Mouse (Mus musculus) c-Kit-positive CD71-negative TER-119-negative erythroid progenitor cells, embryonic 14.5 days (primary cell): ENCODE measurements around the gene Rnase12.
"Not testable (repeated sequence)": the region's sequence is repeated elsewhere in the genome, so short reads cannot be mapped to it uniquely, and the experiment has no call there.

ENCODE experiments used
- DNase-seq: peaks from one replicate; pipeline ENCODE4 v3.0.0-alpha.2; 2013; ENCODE audit warnings: low read depth

Rnase12 gene

DNA sequence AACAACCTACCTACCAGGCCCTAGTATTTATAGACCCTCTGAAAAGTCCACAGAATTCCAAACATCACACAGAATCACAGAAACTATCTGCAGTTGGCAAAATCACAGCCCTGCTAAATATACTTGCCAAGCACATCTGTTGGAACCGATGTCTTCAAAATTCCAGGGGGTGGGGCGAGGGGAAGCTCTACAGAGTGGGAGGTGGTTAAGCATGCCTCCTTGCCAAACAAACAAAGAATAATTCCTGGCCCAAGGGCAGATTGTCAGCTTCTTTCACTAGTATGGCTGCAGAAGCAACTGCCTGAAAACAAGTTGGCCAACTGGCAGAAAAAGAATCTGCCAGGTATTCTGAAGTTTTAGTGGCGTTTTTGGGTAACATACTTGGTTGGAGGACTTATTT lies 40.2 kb downstream of the Rnase12 start:
- no peak for DNase-seq

- no peak for DNase-seq
These were observed 41.7 kb downstream of the Rnase12 start for GRCm38 (mm10) chr14:51015780-51016179.

DNA sequence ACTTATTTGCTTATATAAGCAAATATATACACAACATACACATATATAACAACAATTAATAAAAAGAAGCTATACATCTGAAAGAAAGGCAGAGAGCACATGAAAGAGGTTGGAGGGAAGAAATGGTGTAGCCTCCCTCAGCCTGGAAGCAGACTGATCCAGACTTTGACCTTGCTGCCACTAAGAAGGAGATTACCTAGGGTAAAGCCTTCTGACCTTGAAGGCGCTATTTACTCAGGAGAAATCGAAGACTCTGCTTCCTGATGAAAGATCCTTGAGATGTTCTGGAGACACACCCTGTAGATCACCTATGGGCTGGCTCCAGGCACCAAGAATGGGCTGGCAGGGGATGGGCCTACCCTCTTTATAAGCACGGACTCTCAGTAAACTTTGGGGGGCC lies 42.7 kb downstream of the Rnase12 start:
- not testable (repeated sequence) for DNase-seq

GRCm38 (mm10) chr14:51009572-51009971 lies 47.9 kb downstream of the Rnase12 start:
- no peak for DNase-seq

GRCm38 (mm10) chr14:51008781-51009180 lies 48.7 kb downstream of the Rnase12 start:
- DNase-seq, result no peak

DNA sequence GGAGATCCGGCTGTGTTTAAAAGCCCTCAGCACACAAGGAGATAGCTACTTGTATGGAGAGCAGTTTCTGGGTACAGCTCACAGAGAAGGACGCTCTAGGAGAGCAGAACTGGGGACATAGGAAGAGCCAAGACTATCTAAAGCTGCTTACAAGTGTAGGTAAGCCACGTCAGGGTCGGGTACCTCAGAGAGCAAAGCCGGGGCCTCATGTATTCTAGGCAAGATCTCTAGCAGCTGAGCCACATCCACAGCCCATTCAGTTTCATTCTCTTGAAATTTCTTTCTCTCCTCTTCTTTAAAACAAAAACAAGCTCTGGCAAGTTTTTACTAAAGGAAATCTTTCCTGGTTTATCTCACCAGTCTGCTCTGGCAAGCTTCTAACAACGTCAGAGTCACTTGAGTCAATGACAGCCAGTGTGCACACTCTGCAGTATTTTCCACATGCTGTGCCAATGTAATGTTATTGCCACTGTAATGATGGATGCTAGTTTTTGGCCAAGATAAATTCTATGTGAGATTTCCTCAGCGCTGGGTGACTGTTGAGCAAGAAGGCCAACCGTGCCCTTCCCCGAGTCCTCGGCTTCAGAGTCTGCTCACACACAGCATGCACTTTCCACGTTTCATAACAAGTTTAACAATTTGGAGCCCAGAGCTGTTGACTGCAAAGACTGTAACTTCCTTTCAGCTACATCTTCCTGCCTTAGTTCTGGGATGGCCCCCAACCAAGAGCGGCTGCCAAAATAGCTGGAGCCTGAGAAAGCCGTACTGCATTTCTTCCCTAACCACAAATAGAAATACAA lies 49.3 kb downstream of the Rnase12 start:
- DNase-seq, result no peak

GRCm38 (mm10) chr14:51007152-51007801 lies 50.2 kb downstream of the Rnase12 start, which contains the start of gene Rnase10:
Gene Rnase10, plus strand, starts transcription at chr14:51007751.
- no peak for DNase-seq
